In the genomic region with DNA sequence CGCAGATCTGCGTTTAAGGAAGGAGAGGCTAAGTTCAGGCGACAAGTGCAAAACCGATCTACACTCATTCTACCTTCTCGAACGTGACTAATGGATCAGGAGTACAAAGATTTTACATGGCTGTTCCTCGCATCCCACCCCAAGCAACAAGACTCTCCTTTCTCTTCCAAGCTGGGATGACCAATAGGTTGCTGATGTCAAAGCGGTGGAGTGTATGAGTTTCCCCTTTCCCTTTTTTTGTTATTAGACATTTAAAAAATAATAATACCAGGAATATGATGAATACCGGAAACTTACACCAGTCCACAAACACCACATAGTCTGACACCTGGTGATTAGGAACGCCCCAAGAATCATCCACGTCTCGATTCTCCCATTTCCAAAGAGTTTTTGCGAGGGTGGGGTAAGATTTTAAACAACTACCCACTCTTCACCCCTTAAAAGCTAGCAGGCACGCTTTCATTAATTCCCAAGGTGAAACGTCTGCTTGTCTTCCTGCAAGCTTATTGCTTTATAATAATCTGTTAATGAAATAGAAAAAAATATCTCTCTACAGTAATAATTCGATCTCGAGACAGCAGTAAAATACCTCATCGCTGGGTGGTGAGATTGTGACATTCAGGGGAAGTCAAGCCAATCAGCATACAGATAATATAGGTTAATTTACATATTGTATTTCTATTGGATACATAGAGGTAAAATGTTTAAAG, we compare ENCODE assay signal across 8 mouse cellular contexts. TPM values are rescaled to one million over a fixed set of nuclear protein-coding genes. Genes with fewer than 3 reads are reported as not detected.
DNase-seq lines count a peak whose midpoint lies in the region; ATAC-seq lines count a peak whose summit lies in the region.

A gene (minus strand): TSS at position 598 of the 710 bp plus-strand sequence.

- peak within 1 kb of the TSS; percentile 94 for H3K4me2 ChIP-seq in lung, embryonic 15.5 days
- peak within 1 kb of the TSS; percentile 82 for H3K4me2 ChIP-seq in midbrain, embryonic 11.5 days

- H3K9ac ChIP-seq in lung, embryonic 15.5 days, result peak within 1 kb of the TSS; percentile 64
- peak within 1 kb of the TSS; percentile 90 for H3K9ac ChIP-seq in midbrain, embryonic 11.5 days (ENCODE audit: low read length)

- no peak for ATAC-seq in lung, embryonic 15.5 days (ENCODE audit: borderline replicate concordance, extremely low read depth, low FRiP score, low TSS enrichment)
- 0 out of 2 replicates have a peak, but pooled peaks have one; percentile 28 for ATAC-seq in cerebellum, adult (ENCODE audit: insufficient number of reproducible peaks, low FRiP score, low TSS enrichment)
- ATAC-seq in frontal cortex, adult (ENCODE audit: low TSS enrichment), result peak; percentile 28; the same call in 1 of the 2 replicates
- ATAC-seq in midbrain, embryonic 11.5 days (ENCODE audit: low FRiP score), result peak; percentile 6; the same call in 1 of the 2 replicates

- peak within 1 kb of the TSS; percentile 54 for H3K4me3 ChIP-seq in lung, embryonic 15.5 days
- peak within 1 kb of the TSS; percentile 51 for H3K4me3 ChIP-seq in midbrain, embryonic 11.5 days (ENCODE audit: low read depth, low read length)

- WGBS in lung, embryonic 15.5 days, result 33% methylated on average over 18 of the region's 18 CpGs
- 44% methylated on average over 18 of the region's 18 CpGs for WGBS in midbrain, embryonic 11.5 days

- DNase-seq in lung, adult 18-20 months, result no peak
- DNase-seq in layer of hippocampus, postnatal 10 days (ENCODE audit: low spot score in 2 of 2), result peak; percentile 24 to 26
- peak; percentile 93 for DNase-seq in midbrain, embryonic 11.5 days (ENCODE audit: low spot score, missing footprints)
- no peak for DNase-seq in gastrocnemius, postnatal 36 days
- DNase-seq in kidney, postnatal 4 days, result no peak

- H3K36me3 ChIP-seq in lung, embryonic 15.5 days, result no peaks in the 10 kb centered on the region
- H3K36me3 ChIP-seq in midbrain, embryonic 11.5 days (ENCODE audit: control insufficient read depth, insufficient read depth, low read length), result no peaks in the 10 kb centered on the region

- H3K27ac ChIP-seq in lung, embryonic 15.5 days, result peak within 1 kb of the TSS; percentile 62
- peak within 1 kb of the TSS; percentile 93 for H3K27ac ChIP-seq in midbrain, embryonic 11.5 days (ENCODE audit: low read depth, low read length)

- intact Hi-C loops in gastrocnemius, postnatal 36 days (cut with DNase I), result no loop called here

- H3K9me3 ChIP-seq in lung, embryonic 15.5 days, result no peaks in the 10 kb centered on the region
- H3K9me3 ChIP-seq in midbrain, embryonic 11.5 days (ENCODE audit: control insufficient read depth, low read length), result no peaks in the 10 kb centered on the region

- H3K4me1 ChIP-seq in lung, embryonic 15.5 days, result no peaks in the 10 kb centered on the region
- peaks cover 12% of the 10 kb centered on the region; the same call in 1 of the 2 replicates for H3K4me1 ChIP-seq in midbrain, embryonic 11.5 days (ENCODE audit: control insufficient read depth, insufficient read depth, low read length)

- no peaks in the 10 kb centered on the region for H3K27me3 ChIP-seq in lung, embryonic 15.5 days
- H3K27me3 ChIP-seq in midbrain, embryonic 11.5 days (ENCODE audit: control insufficient read depth, insufficient read depth, low read length), result no peaks in the 10 kb centered on the region

RNA-seq across cellular contexts. Expression of the gene that starts here (rescaled TPM):
- polyA plus RNA-seq in lung, embryonic 15.5 days (2015; fragmentation: Nextera tagmentation; extraction: Ambion mirVana), result 3.8 and 4.1 TPM in 2 replicates
- 10 to 100 TPM; 52.8 to 53.0 TPM for total RNA-seq in layer of hippocampus, postnatal 10 days (2021)
- 26.5 and 28.0 TPM in 2 replicates for polyA plus RNA-seq in midbrain, embryonic 11.5 days (2014; fragmentation: Nextera tagmentation; extraction: Ambion mirVana)
- not detected for total RNA-seq in gastrocnemius, postnatal 36 days (2021)

Comparison
In these comparisons a context has a peak if more than half of its experiments do, and no peak if none do; other contexts are left out.
1. RNA of the gene that starts here (total RNA-seq): 52.8 to 53.0 TPM in layer of hippocampus, postnatal 10 days; not detected in gastrocnemius, postnatal 36 days; every median in the first group is over 10 times any median in the second.
2. DNase-seq: peak in layer of hippocampus, postnatal 10 days (2 of 2) and midbrain, embryonic 11.5 days (single experiment); none in lung, adult 18-20 months (0 of 2), gastrocnemius, postnatal 36 days (0 of 2) and kidney, postnatal 4 days (0 of 2).